Mouse (Mus musculus): ENCODE measurements around the gene Olfr1341.

The Olfr1341 gene

GRCm38 (mm10) chr4:118703223-118703622, at the start of gene Olfr1341:
Gene Olfr1341 (plus strand): TSS chr4:118703523.
- DNase-seq (ENCODE audit: low spot score) = no peak

DNA sequence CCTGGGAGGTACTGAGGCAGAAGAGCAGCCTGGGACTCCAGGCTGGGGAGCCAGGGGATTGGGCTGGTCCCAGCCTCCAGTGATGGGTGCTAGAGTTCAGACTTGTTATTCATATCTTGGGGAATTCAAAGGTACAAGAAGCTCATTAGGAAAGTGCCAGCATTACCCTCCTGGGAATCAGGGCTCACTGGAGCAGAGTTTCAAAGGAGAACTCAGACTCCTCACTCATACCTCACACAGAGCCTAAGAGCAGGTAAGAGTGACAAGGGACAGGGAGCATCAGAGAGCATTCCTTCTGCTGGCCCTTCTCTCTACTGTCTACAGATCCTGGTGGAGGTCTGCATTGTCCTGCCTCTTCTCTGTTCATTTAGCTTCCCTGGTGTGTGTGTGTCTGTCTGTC, 44.7 kb upstream of the Olfr1341 start, which contains the start of gene Olfr62:
Gene Olfr62 (plus strand): TSS at position 301 of the 400 bp plus-strand sequence.
- no peak for DNase-seq (ENCODE audit: low spot score)

DNA sequence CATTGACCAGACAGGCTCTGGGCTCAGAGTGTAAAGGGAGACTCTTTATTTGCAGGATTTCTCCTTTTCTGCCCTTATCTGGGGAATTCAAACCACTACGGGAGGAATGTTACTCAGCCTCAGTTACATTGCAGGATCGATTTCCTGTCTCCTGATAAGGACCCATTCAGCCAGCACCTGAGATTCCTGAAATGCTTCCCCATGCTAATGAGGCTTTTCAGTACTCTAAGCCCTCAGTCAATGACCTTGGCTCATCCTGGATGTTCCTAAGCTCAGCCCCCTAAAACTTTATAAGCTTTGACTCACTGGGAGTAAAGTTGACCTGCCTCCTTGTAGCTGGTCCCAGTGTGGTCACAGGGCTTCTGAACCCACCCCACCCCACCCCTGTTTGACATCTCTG, 16.2 kb upstream of the Olfr1341 start:
- peak; percentile 9 for DNase-seq (ENCODE audit: low spot score)

DNA sequence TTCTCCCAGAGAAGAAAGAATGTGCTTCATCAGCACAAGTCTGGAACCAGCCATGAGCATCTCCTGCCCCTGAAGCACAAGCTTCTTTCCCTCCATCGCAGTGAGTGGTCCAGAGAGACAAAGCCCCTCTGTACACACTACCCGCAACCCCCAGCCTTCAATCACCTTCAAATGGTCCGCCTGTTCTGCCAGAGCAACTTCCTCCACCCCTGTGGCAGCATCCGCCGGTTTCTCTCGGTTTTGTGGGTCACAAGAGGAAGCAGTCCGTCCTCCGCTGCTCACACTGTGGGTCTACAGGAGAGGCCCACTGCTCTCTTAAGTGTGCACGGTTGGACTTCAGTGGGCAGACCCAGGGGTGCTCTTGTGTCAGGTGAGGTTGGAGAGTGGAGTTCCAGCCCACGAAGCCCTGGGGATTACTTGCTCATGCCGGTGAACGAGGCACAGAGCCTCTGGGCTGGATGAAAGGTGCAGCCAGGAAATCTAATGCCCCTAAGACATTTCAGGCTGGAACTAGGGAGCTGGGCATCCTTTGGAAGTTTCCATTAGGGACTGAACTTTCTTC, 10.8 kb upstream of the Olfr1341 start, which contains the start of gene Olfr1342:
Gene Olfr1342 (minus strand): TSS at position 345 of the 562 bp plus-strand sequence.
- no peak for DNase-seq (ENCODE audit: low spot score)

DNA sequence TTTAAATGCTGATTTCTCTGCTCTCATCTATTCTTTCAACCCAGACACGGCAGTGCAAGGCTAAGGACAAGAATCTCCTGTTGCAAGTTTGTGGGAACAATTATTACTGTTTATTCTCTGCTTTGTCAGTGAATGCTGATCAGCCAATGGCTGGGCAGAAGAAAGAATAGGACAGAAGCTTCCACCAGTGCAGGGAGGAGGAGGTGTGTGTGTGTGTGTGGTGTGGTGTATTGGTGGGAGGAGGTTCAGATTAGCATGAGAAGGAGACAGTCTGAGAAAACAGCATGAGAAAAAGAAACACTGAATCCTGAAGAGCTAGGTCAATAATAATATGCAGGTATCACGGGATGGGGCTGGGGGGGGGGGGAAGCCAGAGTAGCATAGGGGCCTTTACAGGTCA, 9.5 kb upstream of the Olfr1341 start:
- no peak for DNase-seq (ENCODE audit: low spot score)

DNA sequence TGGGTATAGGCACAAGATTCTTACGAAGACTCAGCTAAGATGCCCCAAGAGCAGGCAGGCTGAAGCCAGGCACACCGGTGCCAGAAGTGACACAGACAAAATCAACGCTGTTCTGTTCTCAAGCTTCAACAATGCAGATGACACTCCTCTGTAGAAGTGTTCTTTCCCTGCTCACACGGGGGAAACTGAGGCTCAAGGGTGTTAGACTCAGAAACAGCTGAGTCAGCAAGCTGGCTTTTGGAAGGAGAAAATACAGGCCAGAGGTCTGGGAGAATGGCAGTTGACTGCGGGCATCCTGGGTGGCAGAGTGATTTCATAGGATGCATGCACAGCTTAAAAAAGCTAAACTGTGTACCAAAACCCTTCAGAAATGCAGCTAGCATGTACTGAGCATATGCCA, 4.8 kb downstream of the Olfr1341 start:
- no peak for DNase-seq (ENCODE audit: low spot score)

- no peak for DNase-seq (ENCODE audit: low spot score)
These were observed 8.3 kb downstream of the Olfr1341 start for GRCm38 (mm10) chr4:118711656-118712055.

GRCm38 (mm10) chr4:118719838-118720237, 16.5 kb downstream of the Olfr1341 start, which contains the start of gene Olfr1340:
Gene Olfr1340 (plus strand): TSS chr4:118720138.
- no peak for DNase-seq (ENCODE audit: low spot score)

GRCm38 (mm10) chr4:118721742-118722483, 18.6 kb downstream of the Olfr1341 start:
- DNase-seq (ENCODE audit: low spot score) = no peak

DNA sequence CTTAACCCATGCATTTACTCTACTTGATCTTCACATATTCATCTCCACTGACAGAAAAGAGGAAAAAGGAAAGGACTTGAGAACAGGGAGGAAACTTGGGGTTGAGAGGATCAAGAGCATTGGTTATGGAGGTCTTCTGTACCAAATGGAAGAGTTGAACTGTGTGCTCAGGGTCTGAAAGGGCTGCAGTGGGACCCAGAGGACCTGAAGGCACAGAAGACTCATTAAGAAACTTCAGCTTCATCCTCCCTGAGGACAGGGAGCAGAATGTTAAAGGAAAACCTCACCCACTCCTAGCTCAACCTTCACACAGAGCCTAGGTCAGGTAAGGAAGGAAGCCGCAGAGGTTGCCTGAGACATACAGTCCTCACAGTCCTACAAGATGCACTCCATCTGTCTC, 28.6 kb downstream of the Olfr1341 start, which contains the start of gene Olfr1339:
Gene Olfr1339 (plus strand): TSS at position 301 of the 400 bp plus-strand sequence.
- DNase-seq (ENCODE audit: low spot score) = no peak

DNA sequence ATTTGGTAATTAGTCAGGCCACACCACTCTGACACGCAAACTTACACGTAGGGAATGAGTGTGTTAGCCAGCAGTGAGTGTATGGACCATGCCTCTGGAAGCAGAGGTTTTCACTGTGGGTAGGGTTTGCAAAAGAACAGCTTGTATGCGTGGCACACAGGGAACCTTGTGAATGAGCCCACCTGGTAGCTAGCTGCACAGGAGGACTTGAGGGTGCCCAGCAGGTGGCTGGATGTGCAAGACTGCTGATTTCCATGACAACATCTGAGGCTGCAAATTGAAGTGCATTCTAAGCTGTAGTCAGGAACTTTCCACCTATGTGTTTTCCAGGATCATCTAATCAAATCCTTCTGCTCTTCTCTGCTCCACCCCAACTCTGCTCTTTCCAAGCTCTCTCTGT, 36.3 kb downstream of the Olfr1341 start:
- DNase-seq (ENCODE audit: low spot score) = no peak

- DNase-seq (ENCODE audit: low spot score) = no peak
These were observed 37.8 kb downstream of the Olfr1341 start for GRCm38 (mm10) chr4:118740988-118741698.

- DNase-seq (ENCODE audit: low spot score) = no peak
These were observed 38.6 kb downstream of the Olfr1341 start for GRCm38 (mm10) chr4:118741881-118742280.

DNA sequence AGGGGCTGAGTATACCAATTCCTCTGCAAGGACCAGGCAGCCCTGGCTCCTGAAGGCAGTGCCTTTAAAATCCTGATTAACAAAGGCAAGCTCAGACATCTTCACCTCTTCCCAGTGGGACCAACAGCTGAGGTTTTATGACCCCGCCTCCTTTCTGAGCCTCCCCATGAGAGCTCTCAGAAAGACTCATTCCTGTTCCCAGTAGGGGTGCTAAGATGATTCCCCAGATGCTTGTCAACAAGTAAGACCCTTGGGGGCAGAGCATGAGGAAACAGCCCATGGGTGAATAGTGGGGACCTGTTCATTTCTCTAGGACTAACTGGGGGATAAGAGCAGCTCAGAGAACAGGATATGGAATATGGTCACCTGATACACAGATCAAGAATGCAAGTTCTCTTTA, 55.3 kb downstream of the Olfr1341 start, which contains the start of gene Olfr1338:
Gene Olfr1338 (minus strand): TSS at position 101 of the 400 bp plus-strand sequence.
- DNase-seq (ENCODE audit: low spot score) = no peak

Data from lung, postnatal 25 days (tissue).